Mouse (Mus musculus): ENCODE measurements around the gene Gatad2b. TPM values are rescaled to one million over a fixed set of nuclear protein-coding genes. Genes with fewer than 3 reads are reported as not detected.

Gene Gatad2b
- polyA plus RNA-seq, 1 experiment from 2014 or later, result 17.1 TPM

GRCm38 (mm10) chr3:90291982-90292344, 1.0 kb upstream of the Gatad2b start:
- peak overlapping the region; percentile 88 for H3K4me3 ChIP-seq
- H3K27ac ChIP-seq, result peak overlapping the region; percentile 91
- H3K4me2 ChIP-seq (replicated peaks), result peak overlapping the region; percentile 64
- 40% methylated on average over 2 of the region's 2 CpGs for WGBS
- H3K9ac ChIP-seq, result peak overlapping the region; percentile 69
- ATAC-seq (ENCODE audit: low FRiP score), result no peak
- no peaks in the 10 kb centered on the region for H3K27me3 ChIP-seq
- H3K9me3 ChIP-seq (replicated peaks), result no peaks in the 10 kb centered on the region
- peaks cover 22% of the 10 kb centered on the region for H3K4me1 ChIP-seq
- H3K36me3 ChIP-seq, result no peaks in the 10 kb centered on the region

GRCm38 (mm10) chr3:90293352-90294063, 530 bp downstream of the Gatad2b start:
- no peaks in the 10 kb centered on the region for H3K36me3 ChIP-seq
- peak overlapping the region; percentile 96 for H3K9ac ChIP-seq
- H3K27me3 ChIP-seq, result no peaks in the 10 kb centered on the region
- no peaks in the 10 kb centered on the region for H3K9me3 ChIP-seq (replicated peaks)
- H3K4me3 ChIP-seq, result peak overlapping the region; percentile 88
- peaks cover 22% of the 10 kb centered on the region for H3K4me1 ChIP-seq
- under 1% methylated on average over 34 of the region's 68 CpGs for WGBS
- H3K4me2 ChIP-seq (replicated peaks), result peak overlapping the region; percentile 90
- H3K27ac ChIP-seq, result peak overlapping the region; percentile 99
- ATAC-seq (ENCODE audit: low FRiP score), result peak; percentile 67

- peak overlapping the region; percentile 96 for H3K9ac ChIP-seq
- ATAC-seq (ENCODE audit: low FRiP score), result no peak
- H3K27ac ChIP-seq, result peak overlapping the region; percentile 99
- H3K4me2 ChIP-seq (replicated peaks), result peak overlapping the region; percentile 90
- no peaks in the 10 kb centered on the region for H3K27me3 ChIP-seq
- 1% methylated on average over 11 of the region's 11 CpGs for WGBS
- H3K9me3 ChIP-seq (replicated peaks), result no peaks in the 10 kb centered on the region
- H3K4me3 ChIP-seq, result peak overlapping the region; percentile 88
- peaks cover 22% of the 10 kb centered on the region for H3K4me1 ChIP-seq
- H3K36me3 ChIP-seq, result no peaks in the 10 kb centered on the region
Measured at GRCm38 (mm10) chr3:90294064-90294440, 1.1 kb downstream of the Gatad2b start.

- H3K27me3 ChIP-seq, result no peaks in the 10 kb centered on the region
- H3K4me3 ChIP-seq, result peak overlapping the region; percentile 88
- H3K9ac ChIP-seq, result peak overlapping the region; percentile 96
- 65% methylated on average over 2 of the region's 2 CpGs for WGBS
- H3K4me2 ChIP-seq (replicated peaks), result peak overlapping the region; percentile 90
- ATAC-seq (ENCODE audit: low FRiP score), result no peak
- no peaks in the 10 kb centered on the region for H3K9me3 ChIP-seq (replicated peaks)
- H3K36me3 ChIP-seq, result no peaks in the 10 kb centered on the region
- no peak overlapping the region for H3K27ac ChIP-seq
- H3K4me1 ChIP-seq, result peaks cover 22% of the 10 kb centered on the region
Measured at GRCm38 (mm10) chr3:90294651-90295050, 1.7 kb downstream of the Gatad2b start.

- Histone ChIP-seq H3K36me3 (no peaks in the 10 kb centered on the region), H3K4me3 (no peak overlapping the region), H3K4me2 (replicated peaks) (no peak overlapping the region), H3K9me3 (replicated peaks) (no peaks in the 10 kb centered on the region), H3K27me3 (no peaks in the 10 kb centered on the region), H3K9ac (no peak overlapping the region), H3K4me1 (peaks cover 9% of the 10 kb centered on the region), H3K27ac (no peak overlapping the region)
- 72% methylated on average over 3 of the region's 3 CpGs for WGBS
- no peak for ATAC-seq (ENCODE audit: low FRiP score)
Measured at GRCm38 (mm10) chr3:90305801-90306200, 12.8 kb downstream of the Gatad2b start.

- Histone ChIP-seq H3K9ac (no peak overlapping the region), H3K27me3 (no peaks in the 10 kb centered on the region), H3K4me2 (replicated peaks) (no peak overlapping the region), H3K27ac (no peak overlapping the region), H3K36me3 (no peaks in the 10 kb centered on the region), H3K4me1 (peaks cover 7% of the 10 kb centered on the region), H3K9me3 (replicated peaks) (no peaks in the 10 kb centered on the region), H3K4me3 (no peak overlapping the region)
- no peak for ATAC-seq (ENCODE audit: low FRiP score)
Measured at GRCm38 (mm10) chr3:90309589-90309988, 16.6 kb downstream of the Gatad2b start.

- no peaks in the 10 kb centered on the region for H3K36me3 ChIP-seq
Measured at GRCm38 (mm10) chr3:90313367-90313766, 20.4 kb downstream of the Gatad2b start.

GRCm38 (mm10) chr3:90314241-90314640, 21.3 kb downstream of the Gatad2b start:
- no peak for ATAC-seq (ENCODE audit: low FRiP score)
- no peak overlapping the region for H3K9ac ChIP-seq
- H3K36me3 ChIP-seq, result no peaks in the 10 kb centered on the region
- H3K4me2 ChIP-seq (replicated peaks), result no peak overlapping the region
- no peaks in the 10 kb centered on the region for H3K9me3 ChIP-seq (replicated peaks)
- H3K27ac ChIP-seq, result no peak overlapping the region
- no peaks in the 10 kb centered on the region for H3K4me1 ChIP-seq
- no peak overlapping the region for H3K4me3 ChIP-seq
- no peaks in the 10 kb centered on the region for H3K27me3 ChIP-seq

More at GRCm38 (mm10) chr3:90313367-90313766, 20.4 kb downstream of the Gatad2b start:
- Histone ChIP-seq H3K9me3 (replicated peaks) (no peaks in the 10 kb centered on the region), H3K9ac (no peak overlapping the region), H3K27me3 (no peaks in the 10 kb centered on the region), H3K4me1 (no peaks in the 10 kb centered on the region), H3K4me3 (no peak overlapping the region), H3K4me2 (replicated peaks) (no peak overlapping the region), H3K27ac (no peak overlapping the region)
- ATAC-seq (ENCODE audit: low FRiP score), result no peak

- ATAC-seq (ENCODE audit: low FRiP score), result peak; percentile 64
- WGBS, result 64% methylated on average over 6 of the region's 6 CpGs
- H3K9me3 ChIP-seq (replicated peaks), result no peaks in the 10 kb centered on the region
- H3K36me3 ChIP-seq, result no peaks in the 10 kb centered on the region
- peak overlapping the region; percentile 22; the same call in 1 of the 2 replicates for H3K4me2 ChIP-seq (replicated peaks)
- H3K27ac ChIP-seq, result peak overlapping the region; percentile 83
- no peaks in the 10 kb centered on the region for H3K27me3 ChIP-seq
- 0 out of 2 replicates have a peak overlapping the region, but pooled peaks have one; percentile 8 for H3K9ac ChIP-seq
- H3K4me3 ChIP-seq, result no peak overlapping the region
- peaks cover 16% of the 10 kb centered on the region for H3K4me1 ChIP-seq
Measured at GRCm38 (mm10) chr3:90322289-90322688, 29.3 kb downstream of the Gatad2b start.

GRCm38 (mm10) chr3:90323119-90323518, 30.1 kb downstream of the Gatad2b start:
- Histone ChIP-seq H3K9me3 (replicated peaks) (no peaks in the 10 kb centered on the region), H3K9ac (peak overlapping the region; percentile 38; the same call in 1 of the 2 replicates), H3K4me1 (peaks cover 16% of the 10 kb centered on the region), H3K27ac (peak overlapping the region; percentile 71), H3K27me3 (no peaks in the 10 kb centered on the region), H3K36me3 (no peaks in the 10 kb centered on the region), H3K4me2 (replicated peaks) (peak overlapping the region; percentile 5), H3K4me3 (no peak overlapping the region)
- 23% methylated on average over 5 of the region's 5 CpGs for WGBS
- peak; percentile 92 for ATAC-seq (ENCODE audit: low FRiP score)

- H3K9ac ChIP-seq, result no peak overlapping the region
- 92% methylated on average over 5 of the region's 5 CpGs for WGBS
- no peak for ATAC-seq (ENCODE audit: low FRiP score)
Measured at GRCm38 (mm10) chr3:90332485-90332884, 39.5 kb downstream of the Gatad2b start.

GRCm38 (mm10) chr3:90335517-90335916, 42.5 kb downstream of the Gatad2b start:
- no peak overlapping the region for H3K4me2 ChIP-seq (replicated peaks)
- H3K4me3 ChIP-seq, result no peak overlapping the region
- H3K27me3 ChIP-seq, result no peaks in the 10 kb centered on the region
- H3K27ac ChIP-seq, result no peak overlapping the region
- no peak for ATAC-seq (ENCODE audit: low FRiP score)
- H3K4me1 ChIP-seq, result peaks cover 7% of the 10 kb centered on the region; the same call in 1 of the 2 replicates
- H3K36me3 ChIP-seq, result no peaks in the 10 kb centered on the region
- no peak overlapping the region for H3K9ac ChIP-seq
- H3K9me3 ChIP-seq (replicated peaks), result no peaks in the 10 kb centered on the region

More at GRCm38 (mm10) chr3:90332485-90332884, 39.5 kb downstream of the Gatad2b start:
- Histone ChIP-seq H3K4me1 (no peaks in the 10 kb centered on the region), H3K4me3 (no peak overlapping the region), H3K36me3 (no peaks in the 10 kb centered on the region), H3K9me3 (replicated peaks) (no peaks in the 10 kb centered on the region), H3K27ac (no peak overlapping the region), H3K4me2 (replicated peaks) (no peak overlapping the region), H3K27me3 (no peaks in the 10 kb centered on the region)

GRCm38 (mm10) chr3:90338190-90338589, 45.2 kb downstream of the Gatad2b start:
- peaks cover 14% of the 10 kb centered on the region for H3K36me3 ChIP-seq
- no peak overlapping the region for H3K4me3 ChIP-seq
- WGBS, result 82% methylated on average over 3 of the region's 3 CpGs
- no peaks in the 10 kb centered on the region for H3K27me3 ChIP-seq
- H3K9ac ChIP-seq, result no peak overlapping the region
- H3K27ac ChIP-seq, result no peak overlapping the region
- ATAC-seq (ENCODE audit: low FRiP score), result no peak
- no peak overlapping the region for H3K4me2 ChIP-seq (replicated peaks)
- no peaks in the 10 kb centered on the region for H3K9me3 ChIP-seq (replicated peaks)
- H3K4me1 ChIP-seq, result peaks cover 7% of the 10 kb centered on the region; the same call in 1 of the 2 replicates

Data from hindbrain, embryonic 12.5 days (tissue).